Mouse (Mus musculus): ENCODE results near the gene Zbtb38.

DNA sequence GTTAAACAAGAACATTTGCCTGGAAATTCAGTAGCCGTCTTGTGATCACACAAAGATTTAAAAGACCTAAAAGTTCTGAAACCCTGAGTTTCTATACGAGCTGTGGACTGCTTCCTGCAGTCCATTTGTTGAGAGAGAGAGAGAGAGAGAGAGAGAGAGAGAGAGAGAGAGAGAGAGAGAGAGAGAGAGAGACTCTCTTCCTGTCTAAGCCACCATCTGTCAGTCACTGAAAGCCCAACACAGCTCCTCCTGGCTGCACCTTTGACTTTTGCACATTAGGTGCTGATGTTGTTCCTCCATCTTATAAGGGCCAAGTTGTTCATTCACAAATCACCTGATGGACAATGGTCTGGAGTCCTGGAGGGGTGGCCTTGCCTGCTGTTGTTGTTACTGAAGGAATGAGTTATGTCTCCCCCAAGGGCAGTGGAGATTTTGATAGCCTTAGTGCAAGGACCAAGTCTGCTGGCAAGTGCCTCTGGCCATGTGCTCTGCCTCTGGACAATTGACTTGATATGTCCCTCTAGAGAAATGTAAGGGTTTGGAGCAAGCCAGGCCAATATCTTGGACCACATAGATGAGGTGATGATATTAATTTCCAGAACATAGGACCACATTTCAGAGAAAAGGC, 105.8 kb downstream of the Zbtb38 start:
- TF ChIP-seq CTCF (IDR thresholded peaks at IDR 0.05; ENCODE audit: extremely low read depth, insufficient read depth, insufficient read length, insufficient replicate concordance), result no peak
- no peak for TF ChIP-seq POLR2A (IDR thresholded peaks at IDR 0.05; ENCODE audit: low read depth, low read length)

Measured in spleen, adult 2 months (tissue).